Mouse (Mus musculus) heart, embryonic 11.5 days (tissue): ENCODE results near the gene Foxq1. TPM values are rescaled to one million over a fixed set of nuclear protein-coding genes. Genes with fewer than 3 reads are reported as not detected.

Source experiments
- ATAC-seq: fragments of 200-750 bp; cut with Nextera tagmentation; replicated peaks from 2 replicates; pipeline ENCODE4 v1.8.0; 2017; ENCODE audit warnings: moderate library complexity; ENCODE audit not compliant: insufficient number of reproducible peaks, low FRiP score, low TSS enrichment
- H3K27ac ChIP-seq: fragments of 300-500 bp; sonication (generic); 2 replicates; pipeline ENCODE4 v1.5.1; 2014; ENCODE audit warnings: mild to moderate bottlenecking, low read depth, low read length
- H3K27me3 ChIP-seq: fragments of 300-500 bp; sonication (generic); 2 replicates; pipeline ENCODE4 v1.6.1; 2014; ENCODE audit warnings: mild to moderate bottlenecking, low read length, mixed read lengths; ENCODE audit not compliant: control insufficient read depth, insufficient read depth
- H3K36me3 ChIP-seq: fragments of 300-500 bp; sonication (generic); 2 replicates; pipeline ENCODE4 v1.6.1; 2014; ENCODE audit warnings: mild to moderate bottlenecking, low read length, moderate library complexity, mixed read lengths; ENCODE audit not compliant: control insufficient read depth, insufficient read depth
- H3K4me1 ChIP-seq: fragments of 300-500 bp; sonication (generic); 2 replicates; pipeline ENCODE4 v1.6.1; 2014; ENCODE audit warnings: low read length; ENCODE audit not compliant: control insufficient read depth, insufficient read depth
- H3K4me2 ChIP-seq: fragments of 300-500 bp; sonication (generic); 2 replicates; pipeline ENCODE4 v1.6.1; 2014; ENCODE audit warnings: mild to moderate bottlenecking, moderate library complexity
- H3K4me3 ChIP-seq: fragments of 300-500 bp; sonication (generic); 2 replicates; pipeline ENCODE4 v1.5.1; 2014; ENCODE audit warnings: low read depth, low read length
- H3K9ac ChIP-seq: fragments of 300-500 bp; sonication (generic); 2 replicates; pipeline ENCODE4 v1.6.1; 2014; ENCODE audit warnings: mild to moderate bottlenecking, low read depth, low read length, moderate library complexity
- H3K9me3 ChIP-seq: fragments of 300-500 bp; sonication (generic); replicated peaks from 2 replicates; pipeline ENCODE4 v1.6.1; 2016; ENCODE audit warnings: low read length; ENCODE audit not compliant: control insufficient read depth
- whole genome bisulfite sequencing: fragments of 180-500 bp; shearing (Covaris S2); extraction: QIAGEN DNeasy Blood & Tissue Kit; methylation state at CpG from one replicate; pipeline ENCODE4 v1.1.7; 2014; ENCODE audit not compliant: insufficient replicate concordance; 5-methylcytosine and 5-hydroxymethylcytosine counted together
- polyA plus RNA-seq: library from polyadenylated mRNA; unstranded; fragments of >200 nt; fragmentation: Nextera tagmentation; extraction: Ambion mirVana; gene quantifications from 2 replicates; pipeline ENCODE4 v1.2.1, GENCODE M21; 2014

Gene Foxq1
- polyA plus RNA-seq: 0.13 and 0.18 TPM in 2 replicates

- WGBS: 70% methylated on average over 4 of the region's 4 CpGs
- peak within 1 kb of the TSS; percentile 99; the same call in 1 of the 2 replicates for H3K4me2 ChIP-seq
- no peak within 1 kb of the TSS for H3K4me3 ChIP-seq
- ATAC-seq: no peak
- no peak within 1 kb of the TSS for H3K27ac ChIP-seq
- H3K9me3 ChIP-seq: no peaks in the 10 kb centered on the region
- H3K36me3 ChIP-seq: no peaks in the 10 kb centered on the region
- peaks cover 68% of the 10 kb centered on the region for H3K27me3 ChIP-seq
- H3K9ac ChIP-seq: no peak within 1 kb of the TSS
- peaks cover 13% of the 10 kb centered on the region for H3K4me1 ChIP-seq
Measured at GRCm38 (mm10) chr13:31555834-31556233, at the start of gene Foxq1. Foxq1 (plus strand) TSS chr13:31556134.

- H3K9ac ChIP-seq: no peak overlapping the region
- WGBS: 61% methylated on average over 8 of the region's 8 CpGs
- no peaks in the 10 kb centered on the region for H3K27me3 ChIP-seq
- no peaks in the 10 kb centered on the region for H3K9me3 ChIP-seq
- H3K4me1 ChIP-seq: no peaks in the 10 kb centered on the region
- H3K27ac ChIP-seq: no peak overlapping the region
- no peaks in the 10 kb centered on the region for H3K36me3 ChIP-seq
- H3K4me3 ChIP-seq: no peak overlapping the region
- no peak for ATAC-seq
- H3K4me2 ChIP-seq: no peak overlapping the region
Measured at GRCm38 (mm10) chr13:31506494-31507167, 49.3 kb upstream of the Foxq1 start.

DNA sequence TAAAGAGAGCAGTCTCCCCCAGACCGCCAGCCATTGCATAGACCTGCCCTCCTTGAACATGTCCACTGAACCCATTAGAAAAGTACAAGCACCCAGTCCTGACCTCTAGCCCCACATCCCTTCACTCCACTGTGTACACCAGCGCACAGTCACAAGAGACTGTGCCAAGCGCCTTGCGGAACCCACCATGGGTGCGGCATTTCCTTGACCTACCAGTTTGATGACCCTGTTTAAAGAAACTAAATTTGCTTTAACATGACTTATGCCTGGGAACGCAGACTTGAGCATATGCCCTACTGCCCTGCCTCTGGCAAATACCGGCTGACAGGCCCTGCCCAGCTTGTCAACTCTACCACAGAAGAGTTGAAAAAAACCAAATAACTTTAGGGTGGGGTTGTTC, 40.7 kb upstream of the Foxq1 start:
- H3K9me3 ChIP-seq: no peaks in the 10 kb centered on the region
- no peak overlapping the region for H3K27ac ChIP-seq
- WGBS: 87% methylated on average over 7 of the region's 7 CpGs
- no peaks in the 10 kb centered on the region for H3K27me3 ChIP-seq
- ATAC-seq: no peak
- H3K4me3 ChIP-seq: no peak overlapping the region
- H3K9ac ChIP-seq: no peak overlapping the region
- no peaks in the 10 kb centered on the region for H3K36me3 ChIP-seq
- no peak overlapping the region for H3K4me2 ChIP-seq
- H3K4me1 ChIP-seq: no peaks in the 10 kb centered on the region

DNA sequence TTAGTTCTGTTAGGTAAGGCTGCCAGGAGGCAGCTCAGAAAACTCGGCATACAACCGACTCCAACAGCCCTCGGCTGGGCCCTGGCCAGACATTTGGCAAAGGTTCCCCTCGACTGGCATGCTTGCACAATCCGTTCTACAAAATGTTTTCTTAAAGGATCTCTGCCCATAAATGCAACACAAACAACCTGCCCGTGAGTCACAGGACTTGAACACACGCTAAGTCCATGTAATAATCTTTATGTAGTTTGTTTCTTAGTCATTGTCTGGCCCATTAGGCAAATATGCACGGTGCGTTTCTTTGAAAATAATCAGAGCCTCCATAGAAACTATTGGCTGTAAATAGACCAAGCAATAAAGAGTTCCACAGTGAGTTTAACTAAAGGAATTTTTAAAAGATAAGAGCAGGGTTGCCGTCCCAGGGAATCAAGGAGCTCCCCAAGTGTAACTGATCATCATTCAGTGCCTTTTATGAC, 37.5 kb upstream of the Foxq1 start:
- Histone ChIP-seq H3K9ac (no peak overlapping the region), H3K4me3 (no peak overlapping the region), H3K4me2 (no peak overlapping the region), H3K4me1 (no peaks in the 10 kb centered on the region), H3K27ac (no peak overlapping the region), H3K27me3 (no peaks in the 10 kb centered on the region), H3K36me3 (no peaks in the 10 kb centered on the region), H3K9me3 (no peaks in the 10 kb centered on the region)
- WGBS: 59% methylated on average over 10 of the region's 10 CpGs
- no peak for ATAC-seq

DNA sequence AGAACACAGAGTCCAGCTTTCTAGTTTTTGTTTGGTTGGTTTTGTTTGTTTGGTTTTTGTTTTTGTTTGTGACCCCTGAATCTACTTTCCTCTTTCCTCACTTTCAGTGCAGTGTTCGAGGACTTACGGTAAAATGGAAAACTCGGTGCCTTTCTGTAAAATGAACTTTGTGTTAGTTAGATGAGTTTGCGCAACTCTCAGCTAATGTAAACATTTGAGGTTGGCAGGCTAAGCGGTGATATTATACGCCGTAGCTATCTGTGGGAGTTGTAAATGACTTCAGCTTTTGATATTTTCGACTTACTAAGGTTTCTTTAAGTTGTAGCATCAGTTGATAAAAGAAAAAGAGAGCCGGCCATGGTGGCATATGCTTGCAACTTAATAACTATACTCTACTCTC, 37.0 kb upstream of the Foxq1 start:
- H3K9ac ChIP-seq: no peak overlapping the region
- 79% methylated on average over 9 of the region's 9 CpGs for WGBS
- H3K9me3 ChIP-seq: no peaks in the 10 kb centered on the region
- H3K4me3 ChIP-seq: no peak overlapping the region
- H3K27me3 ChIP-seq: no peaks in the 10 kb centered on the region
- H3K36me3 ChIP-seq: no peaks in the 10 kb centered on the region
- H3K27ac ChIP-seq: no peak overlapping the region
- no peaks in the 10 kb centered on the region for H3K4me1 ChIP-seq
- no peak for ATAC-seq
- H3K4me2 ChIP-seq: no peak overlapping the region

DNA sequence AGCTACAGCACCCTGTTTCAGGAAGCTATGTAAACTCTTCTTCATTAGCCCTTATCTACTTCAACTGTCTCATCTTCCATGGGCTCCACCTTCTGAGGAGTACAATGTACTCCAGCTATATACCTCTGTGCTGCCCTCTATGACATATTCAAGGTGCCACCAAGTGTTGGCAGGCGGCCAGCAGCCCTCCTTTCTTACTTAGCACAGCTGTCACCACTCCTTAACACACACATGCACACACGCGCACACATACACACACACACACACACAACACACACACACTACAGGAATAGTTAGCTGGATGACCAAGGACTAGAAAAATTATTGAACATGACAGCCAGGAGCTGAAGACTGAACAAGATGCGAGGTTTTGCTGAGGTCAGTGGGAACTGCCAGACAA, 31.0 kb upstream of the Foxq1 start:
- Histone ChIP-seq H3K27ac (no peak overlapping the region), H3K4me1 (no peaks in the 10 kb centered on the region), H3K27me3 (no peaks in the 10 kb centered on the region), H3K9ac (no peak overlapping the region), H3K4me2 (no peak overlapping the region), H3K4me3 (no peak overlapping the region), H3K36me3 (no peaks in the 10 kb centered on the region), H3K9me3 (no peaks in the 10 kb centered on the region)
- no peak for ATAC-seq
- 58% methylated on average over 4 of the region's 4 CpGs for WGBS

DNA sequence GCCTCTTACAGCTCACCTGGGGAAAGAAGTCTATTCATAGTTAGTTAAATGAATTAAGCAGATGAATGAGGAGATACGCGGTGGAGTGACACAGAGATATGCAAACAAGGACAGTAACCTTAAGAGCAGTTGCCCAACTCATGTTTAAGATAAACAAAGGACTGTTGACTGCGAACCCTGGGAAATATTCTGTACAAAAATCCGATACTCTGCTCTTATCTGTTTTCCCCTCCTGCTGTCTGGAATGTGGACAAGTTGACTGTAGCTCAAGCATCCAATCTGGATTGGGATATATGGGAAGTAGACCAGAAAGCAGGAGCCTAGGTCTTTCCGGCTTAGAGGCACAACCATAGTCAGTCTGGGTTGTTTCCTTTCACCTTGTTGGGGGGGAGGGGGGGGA, 24.7 kb upstream of the Foxq1 start:
- H3K4me2 ChIP-seq: no peak overlapping the region
- H3K27me3 ChIP-seq: no peaks in the 10 kb centered on the region
- H3K4me1 ChIP-seq: 0 out of 2 replicates have a peak, but pooled peaks cover 7% of the 10 kb centered on the region
- H3K36me3 ChIP-seq: no peaks in the 10 kb centered on the region
- H3K4me3 ChIP-seq: no peak overlapping the region
- H3K27ac ChIP-seq: no peak overlapping the region
- WGBS: 50% methylated on average over 5 of the region's 5 CpGs
- no peaks in the 10 kb centered on the region for H3K9me3 ChIP-seq
- ATAC-seq: no peak
- H3K9ac ChIP-seq: no peak overlapping the region

- H3K27me3 ChIP-seq: no peaks in the 10 kb centered on the region
- no peak overlapping the region for H3K9ac ChIP-seq
- 0 out of 2 replicates have a peak, but pooled peaks cover 7% of the 10 kb centered on the region for H3K4me1 ChIP-seq
- H3K4me2 ChIP-seq: no peak overlapping the region
- no peaks in the 10 kb centered on the region for H3K36me3 ChIP-seq
- 50% methylated on average over 8 of the region's 8 CpGs for WGBS
- no peaks in the 10 kb centered on the region for H3K9me3 ChIP-seq
- H3K4me3 ChIP-seq: no peak overlapping the region
- no peak overlapping the region for H3K27ac ChIP-seq
- ATAC-seq: no peak
Measured at GRCm38 (mm10) chr13:31531651-31532061, 24.3 kb upstream of the Foxq1 start.

DNA sequence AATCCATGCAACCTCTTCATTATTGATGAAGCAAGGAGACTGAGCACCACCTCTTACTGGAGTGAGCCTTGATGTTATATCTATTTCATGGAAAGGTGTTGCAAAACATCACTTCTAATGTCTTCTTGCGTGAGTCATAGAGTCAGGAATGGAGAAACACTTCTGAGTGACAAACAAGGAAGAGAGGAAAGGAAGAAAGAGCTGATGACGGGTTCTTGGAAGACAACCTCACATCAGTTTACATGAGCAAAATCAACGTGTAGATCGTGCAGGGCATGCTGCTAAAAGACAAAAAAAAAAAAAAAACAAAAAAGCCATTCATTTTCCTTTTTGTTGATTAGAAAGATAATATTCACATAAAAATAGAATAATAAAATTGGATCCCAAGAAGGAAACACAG, 21.2 kb upstream of the Foxq1 start:
- Histone ChIP-seq H3K9me3 (no peaks in the 10 kb centered on the region), H3K9ac (no peak overlapping the region), H3K36me3 (no peaks in the 10 kb centered on the region), H3K4me3 (no peak overlapping the region), H3K27ac (no peak overlapping the region), H3K27me3 (no peaks in the 10 kb centered on the region), H3K4me1 (0 out of 2 replicates have a peak, but pooled peaks cover 7% of the 10 kb centered on the region), H3K4me2 (no peak overlapping the region)
- ATAC-seq: no peak
- 74% methylated on average over 4 of the region's 4 CpGs for WGBS
